Mouse (Mus musculus): ENCODE measurements around the gene Spry1. TPM values are rescaled to one million over a fixed set of nuclear protein-coding genes. Genes with fewer than 3 reads are reported as not detected.

Spry1 gene
- polyA plus RNA-seq, 1 experiment from 2014 or later = 9.2 TPM

DNA sequence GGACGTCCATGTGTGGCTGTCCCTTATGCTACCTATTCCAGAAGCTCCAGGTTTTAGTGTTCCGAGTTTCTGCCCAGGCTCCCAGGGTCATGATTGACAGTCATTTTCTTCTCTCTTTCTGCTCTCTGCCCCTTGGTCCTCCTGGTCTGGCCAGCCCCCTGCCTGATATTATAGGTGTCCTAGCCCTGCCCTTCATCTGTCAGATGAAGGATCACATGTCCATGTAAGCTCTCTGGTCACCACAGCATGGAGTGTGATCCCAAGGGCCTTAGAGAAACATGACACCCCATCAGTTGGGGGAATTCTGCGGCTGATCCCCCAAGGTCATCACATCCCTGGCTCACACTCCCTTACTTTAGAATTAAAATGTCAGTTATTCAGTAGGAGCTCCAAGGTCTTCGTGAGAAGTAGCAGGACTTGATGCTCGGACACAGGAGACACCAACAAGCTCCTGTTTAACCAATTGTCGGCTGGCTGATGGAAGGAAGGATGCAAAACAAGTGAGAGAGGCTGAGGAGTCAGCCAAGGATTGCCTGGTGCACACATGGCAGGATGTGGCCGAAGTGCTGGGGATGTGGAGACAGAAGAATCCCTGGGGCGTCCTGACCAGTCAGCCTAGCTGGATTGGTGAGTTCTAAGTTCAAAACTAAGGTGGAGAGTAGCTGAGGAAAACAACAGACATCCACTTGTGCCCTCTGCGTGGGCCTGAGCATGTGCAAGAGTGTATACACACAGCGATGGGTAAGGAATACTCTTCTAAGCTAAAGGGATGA, 24.7 kb upstream of the Spry1 start:
- Histone ChIP-seq H3K27me3 (replicated peaks; ENCODE audit: control insufficient read depth, insufficient read depth, low read length) (no peaks in the 10 kb centered on the region), H3K27ac (ENCODE audit: low read depth, low read length) (no peak overlapping the region), H3K36me3 (ENCODE audit: control insufficient read depth, insufficient read depth) (no peaks in the 10 kb centered on the region), H3K9me3 (ENCODE audit: control insufficient read depth) (no peaks in the 10 kb centered on the region), H3K4me1 (replicated peaks; ENCODE audit: control insufficient read depth, insufficient read depth, low read length) (no peaks in the 10 kb centered on the region), H3K9ac (ENCODE audit: low read depth, low read length) (no peak overlapping the region), H3K4me3 (ENCODE audit: low read depth, low read length) (no peak overlapping the region), H3K4me2 (replicated peaks; ENCODE audit: low read depth) (no peak overlapping the region)
- no peak for TF ChIP-seq CTCF (IDR thresholded peaks at IDR 0.05; ENCODE audit: low read depth)
- 87% methylated on average over 10 of the region's 10 CpGs for WGBS
- no peak for ATAC-seq

- Histone ChIP-seq H3K36me3 (ENCODE audit: control insufficient read depth, insufficient read depth) (no peaks in the 10 kb centered on the region), H3K9me3 (ENCODE audit: control insufficient read depth) (no peaks in the 10 kb centered on the region), H3K4me2 (replicated peaks; ENCODE audit: low read depth) (no peak overlapping the region), H3K27me3 (replicated peaks; ENCODE audit: control insufficient read depth, insufficient read depth, low read length) (no peaks in the 10 kb centered on the region), H3K27ac (ENCODE audit: low read depth, low read length) (no peak overlapping the region), H3K4me3 (ENCODE audit: low read depth, low read length) (no peak overlapping the region), H3K9ac (ENCODE audit: low read depth, low read length) (no peak overlapping the region), H3K4me1 (replicated peaks; ENCODE audit: control insufficient read depth, insufficient read depth, low read length) (no peaks in the 10 kb centered on the region)
- no peak for TF ChIP-seq CTCF (IDR thresholded peaks at IDR 0.05; ENCODE audit: low read depth)
- ATAC-seq = no peak
- WGBS = 78% methylated on average over 21 of the region's 21 CpGs
Observed at GRCm38 (mm10) chr3:37616586-37617547, 22.9 kb upstream of the Spry1 start.

GRCm38 (mm10) chr3:37632246-37632645, 7.5 kb upstream of the Spry1 start:
- 95% methylated on average over 6 of the region's 6 CpGs for WGBS
- no peaks in the 10 kb centered on the region for H3K36me3 ChIP-seq (ENCODE audit: control insufficient read depth, insufficient read depth)
- ATAC-seq = no peak

DNA sequence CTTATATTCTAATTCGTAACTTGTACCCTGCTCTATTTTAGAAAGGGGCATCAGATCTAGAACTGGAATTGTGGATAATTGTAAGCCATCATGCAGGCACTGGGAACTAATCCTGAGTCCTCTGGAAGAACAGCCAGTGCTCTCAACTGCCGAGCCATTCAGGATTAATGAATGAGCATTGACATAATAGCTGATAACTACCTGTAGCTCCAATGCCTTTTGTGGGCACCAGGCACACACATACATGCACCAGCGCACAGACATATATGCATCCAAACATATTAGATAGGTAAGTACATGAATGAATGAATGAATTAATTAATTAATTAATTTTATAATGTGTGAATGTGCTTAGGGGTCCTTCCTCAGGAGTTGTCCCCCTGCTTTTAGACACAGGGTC, 7.0 kb upstream of the Spry1 start:
- Histone ChIP-seq H3K9ac (ENCODE audit: low read depth, low read length) (no peak overlapping the region), H3K4me2 (replicated peaks; ENCODE audit: low read depth) (no peak overlapping the region), H3K4me3 (ENCODE audit: low read depth, low read length) (no peak overlapping the region), H3K27me3 (replicated peaks; ENCODE audit: control insufficient read depth, insufficient read depth, low read length) (no peaks in the 10 kb centered on the region), H3K4me1 (replicated peaks; ENCODE audit: control insufficient read depth, insufficient read depth, low read length) (no peaks in the 10 kb centered on the region), H3K9me3 (ENCODE audit: control insufficient read depth) (no peaks in the 10 kb centered on the region), H3K36me3 (ENCODE audit: control insufficient read depth, insufficient read depth) (no peaks in the 10 kb centered on the region), H3K27ac (ENCODE audit: low read depth, low read length) (no peak overlapping the region)
- no peak for ATAC-seq
- no peak for TF ChIP-seq CTCF (IDR thresholded peaks at IDR 0.05; ENCODE audit: low read depth)
- 90% methylated on average over 3 of the region's 3 CpGs for WGBS

More at GRCm38 (mm10) chr3:37632246-37632645, 7.5 kb upstream of the Spry1 start:
- H3K27me3 ChIP-seq (replicated peaks; ENCODE audit: control insufficient read depth, insufficient read depth, low read length) = no peaks in the 10 kb centered on the region
- H3K4me2 ChIP-seq (replicated peaks; ENCODE audit: low read depth) = no peak overlapping the region
- H3K9ac ChIP-seq (ENCODE audit: low read depth, low read length) = no peak overlapping the region
- H3K4me3 ChIP-seq (ENCODE audit: low read depth, low read length) = no peak overlapping the region
- no peaks in the 10 kb centered on the region for H3K9me3 ChIP-seq (ENCODE audit: control insufficient read depth)
- no peak overlapping the region for H3K27ac ChIP-seq (ENCODE audit: low read depth, low read length)
- no peaks in the 10 kb centered on the region for H3K4me1 ChIP-seq (replicated peaks; ENCODE audit: control insufficient read depth, insufficient read depth, low read length)
- no peak for TF ChIP-seq CTCF (IDR thresholded peaks at IDR 0.05; ENCODE audit: low read depth)

DNA sequence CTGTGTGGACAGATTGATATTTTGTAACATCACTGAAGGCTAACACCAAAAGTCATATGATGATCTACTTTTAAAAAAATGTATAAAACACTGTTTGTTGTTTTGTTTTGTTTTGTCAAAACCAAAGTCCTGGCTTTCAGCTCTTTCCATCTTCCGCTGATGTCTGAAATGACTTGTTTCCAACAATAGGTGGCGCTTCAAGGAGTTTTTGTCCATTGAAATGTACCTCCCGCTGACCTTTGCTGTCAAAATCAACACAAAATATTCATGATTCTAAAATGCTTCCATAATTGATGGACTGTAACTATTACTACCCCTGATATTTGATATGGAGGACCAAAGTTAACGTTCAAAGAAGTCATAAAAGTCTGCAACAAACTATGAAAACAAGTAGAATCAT, 5.1 kb upstream of the Spry1 start:
- TF ChIP-seq CTCF (IDR thresholded peaks at IDR 0.05; ENCODE audit: low read depth) = peak; percentile 71
- 46% methylated on average over 4 of the region's 4 CpGs for WGBS

DNA sequence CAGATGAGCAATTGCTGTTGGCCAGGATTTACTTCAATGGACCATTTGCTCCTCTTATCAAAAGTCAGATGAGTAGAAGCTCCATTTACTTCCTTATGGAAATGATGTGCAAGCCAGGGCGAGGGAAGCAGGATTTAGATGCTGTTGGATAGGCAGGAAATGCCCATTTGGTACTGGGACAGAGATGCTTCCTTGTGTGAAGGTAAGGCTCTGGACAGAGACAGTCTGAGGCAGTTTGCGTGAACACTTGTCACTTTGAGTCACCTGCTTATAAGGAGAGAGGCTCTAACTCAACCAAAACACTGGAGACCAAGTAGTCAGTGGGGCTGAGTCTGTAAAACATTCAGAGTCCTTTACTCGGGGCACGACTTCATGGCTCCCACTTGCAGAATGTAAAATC, 2.8 kb upstream of the Spry1 start:
- H3K36me3 ChIP-seq (ENCODE audit: control insufficient read depth, insufficient read depth) = no peaks in the 10 kb centered on the region
- H3K9ac ChIP-seq (ENCODE audit: low read depth, low read length) = no peak overlapping the region
- ATAC-seq = no peak
- no peak overlapping the region for H3K27ac ChIP-seq (ENCODE audit: low read depth, low read length)
- H3K4me2 ChIP-seq (replicated peaks; ENCODE audit: low read depth) = no peak overlapping the region
- no peaks in the 10 kb centered on the region for H3K4me1 ChIP-seq (replicated peaks; ENCODE audit: control insufficient read depth, insufficient read depth, low read length)
- no peaks in the 10 kb centered on the region for H3K9me3 ChIP-seq (ENCODE audit: control insufficient read depth)
- H3K27me3 ChIP-seq (replicated peaks; ENCODE audit: control insufficient read depth, insufficient read depth, low read length) = no peaks in the 10 kb centered on the region
- 85% methylated on average over 4 of the region's 4 CpGs for WGBS
- no peak for TF ChIP-seq CTCF (IDR thresholded peaks at IDR 0.05; ENCODE audit: low read depth)
- H3K4me3 ChIP-seq (ENCODE audit: low read depth, low read length) = no peak overlapping the region

More for the DNA sequence above, 5.1 kb upstream of the Spry1 start:
- ATAC-seq = no peak
- no peak overlapping the region for H3K27ac ChIP-seq (ENCODE audit: low read depth, low read length)
- H3K9ac ChIP-seq (ENCODE audit: low read depth, low read length) = no peak overlapping the region
- no peak overlapping the region for H3K4me2 ChIP-seq (replicated peaks; ENCODE audit: low read depth)
- H3K27me3 ChIP-seq (replicated peaks; ENCODE audit: control insufficient read depth, insufficient read depth, low read length) = no peaks in the 10 kb centered on the region
- H3K4me3 ChIP-seq (ENCODE audit: low read depth, low read length) = no peak overlapping the region
- no peaks in the 10 kb centered on the region for H3K4me1 ChIP-seq (replicated peaks; ENCODE audit: control insufficient read depth, insufficient read depth, low read length)
- no peaks in the 10 kb centered on the region for H3K9me3 ChIP-seq (ENCODE audit: control insufficient read depth)
- no peaks in the 10 kb centered on the region for H3K36me3 ChIP-seq (ENCODE audit: control insufficient read depth, insufficient read depth)

Measured in intestine, postnatal 0 days (tissue).